7 mouse cellular contexts compared by ENCODE assay signal in genomic region chr12:110598527-110598926, GRCm38 (mm10). TPM values are rescaled to one million over a fixed set of nuclear protein-coding genes. Genes with fewer than 3 reads are reported as not detected.
DNase-seq lines count a peak whose midpoint lies in the region; TF ChIP-seq lines count a peak whose summit lies in the region.

No protein-coding gene starts in this region.

- peaks cover 0 to 9% of the 10 kb centered on the region in 2 experiments; a peak in 2 of 4 replicates for H3K4me1 ChIP-seq in ES-E14 (ENCODE audit: control insufficient read depth in 2 of 2, insufficient read depth in 2 of 2, low read length in 2 of 2, poor library complexity in 1 of 2)

- in situ Hi-C loops in ES-E14 (cut with MboI; ENCODE audit: low sequenced_read_pairs in 2 of 2, unreplicated experiment in 2 of 2), result loop anchor here in 1 of 2 experiments (10.0 kb wide), 1 partner anchor 246 kb away; the partner anchor contains the start of gene Mok

- no peaks in the 10 kb centered on the region for H3K9me3 ChIP-seq in ES-E14 (ENCODE audit: control insufficient read depth, insufficient read depth, low read depth, low read length)

- DNase-seq in ES-E14 (ENCODE audit: low read depth, low spot score), result peak; percentile 72
- peak; percentile 76 for DNase-seq in cerebellum, adult 8-10 months
- peak; percentile 75 for DNase-seq in gastrocnemius, postnatal 10 days
- DNase-seq in layer of hippocampus, adult 18-20 months (ENCODE audit: low spot score in 2 of 2), result peak; percentile 57 to 84
- peak; percentile 62 for DNase-seq in lung, postnatal 25 days (ENCODE audit: low spot score)
- peak; percentile 35 to 66 for DNase-seq in spleen, adult 18-20 months

- H3K36me3 ChIP-seq in C2C12 (ENCODE audit: control insufficient read depth, insufficient read depth) (no peaks in the 10 kb centered on the region), ES-E14 (ENCODE audit: control insufficient read depth, insufficient read depth, low read length, poor library complexity, severe bottlenecking) (no peaks in the 10 kb centered on the region)

- H3K27me3 ChIP-seq in C2C12 (ENCODE audit: control insufficient read depth, insufficient read depth, insufficient read length), result peaks cover 6% of the 10 kb centered on the region

- H3K27ac ChIP-seq in ES-E14 (ENCODE audit: insufficient read depth, low read depth, low read length, poor library complexity, severe bottlenecking), result no peak overlapping the region

- TF ChIP-seq CTCF in C2C12 (IDR thresholded peaks at IDR 0.05; ENCODE audit: control insufficient read depth, insufficient read depth, insufficient read length), result peak; percentile 58

- H3ac ChIP-seq in C2C12 (ENCODE audit: control insufficient read depth, insufficient read length, low read depth), result no peak overlapping the region

- peaks cover 23% of the 10 kb centered on the region for H3K79me2 ChIP-seq in C2C12 (ENCODE audit: control insufficient read depth, insufficient read depth)

- H3K79me3 ChIP-seq in C2C12 (ENCODE audit: low read depth), result peaks cover 20% of the 10 kb centered on the region

- H3K9ac ChIP-seq in ES-E14 (ENCODE audit: insufficient read depth, low read depth, low read length, poor library complexity, severe bottlenecking), result no peak overlapping the region

- H3K4me3 ChIP-seq in C2C12 (ENCODE audit: insufficient read depth, poor library complexity, severe bottlenecking), result no peak overlapping the region
- no peak overlapping the region for H3K4me3 ChIP-seq in ES-E14 (ENCODE audit: insufficient read depth in 1 of 2, low read depth in 1 of 2, low read length in 2 of 2, poor library complexity in 1 of 2, severe bottlenecking in 1 of 2)

TF ChIP-seq in C2C12, 6 proteins besides CTCF, POLR2A, EP300 and RAD21:
- TF ChIP-seq MAX (IDR thresholded peaks at IDR 0.05), result no peak
- TF ChIP-seq CEBPB (IDR thresholded peaks at IDR 0.05; ENCODE audit: low read depth), result peak; percentile 5

TF ChIP-seq in ES-E14, 5 proteins besides CTCF, POLR2A, EP300 and RAD21:
- no peak for TF ChIP-seq HCFC1 (IDR thresholded peaks at IDR 0.05; ENCODE audit: borderline replicate concordance, insufficient read depth, low read length)
- 0 out of 2 replicates have a peak, but pooled peaks have one; percentile 4 for TF ChIP-seq ZC3H11A (IDR thresholded peaks at IDR 0.05; ENCODE audit: borderline replicate concordance, low read depth, low read length)

RNA-seq across cellular contexts. Expression of gene Dync1h1, which starts 2.7 kb away (rescaled TPM):
- polyA plus RNA-seq in C2C12 (2012; fragmentation: generic; extraction: Trizol), result 83.5 TPM
- total RNA-seq in ES-E14 (2012; rRNA removed), result 405 and 694 TPM in 2 replicates
- total RNA-seq in gastrocnemius, postnatal 10 days (2021), result 10 to 100 TPM; 76.8 to 92.3 TPM
- 100 to 1,000 TPM; 283 to 293 TPM for total RNA-seq in layer of hippocampus, adult 18-20 months (2021)
